Mouse (Mus musculus): ENCODE measurements around the gene Gm2956.
"Not testable (repeated sequence)": the region's sequence is repeated elsewhere in the genome, so short reads cannot be mapped to it uniquely, and the experiment has no call there.

The Gm2956 gene

DNA sequence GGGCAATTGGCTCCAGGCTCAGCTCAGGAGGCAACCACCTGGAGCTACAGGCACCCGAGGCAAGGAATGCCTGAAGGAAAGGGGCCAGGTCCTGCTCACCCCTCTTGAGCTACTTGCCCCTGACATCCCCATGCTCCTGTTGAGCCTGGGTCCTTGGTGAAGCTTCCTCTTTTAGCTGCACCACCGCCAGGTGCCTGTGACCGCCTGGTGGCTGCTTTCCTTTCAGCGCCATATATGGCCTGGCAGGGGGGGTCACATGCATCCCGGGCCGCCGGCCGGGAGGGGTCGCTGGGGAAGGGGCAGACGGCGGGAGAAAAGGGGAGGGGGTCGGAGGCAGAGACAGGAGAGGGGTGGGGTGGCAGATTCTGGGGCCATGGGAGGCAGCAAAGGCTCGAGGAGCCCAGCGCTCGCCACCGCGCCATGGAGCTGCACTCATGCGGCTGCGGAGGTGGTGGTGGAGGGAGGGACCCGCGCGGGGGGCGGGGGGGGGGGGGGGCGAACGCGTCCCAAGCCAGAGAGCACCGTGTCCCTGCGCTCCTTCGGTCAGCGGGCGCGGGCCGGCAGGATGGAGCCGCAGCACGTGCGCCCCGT, at the start of gene Gm2956:
Gene Gm2956 (plus strand): TSS at position 541 of the 591 bp plus-strand sequence.
- in situ Hi-C loops (cut with MseI, MboI) = not testable (repeated sequence)

DNA sequence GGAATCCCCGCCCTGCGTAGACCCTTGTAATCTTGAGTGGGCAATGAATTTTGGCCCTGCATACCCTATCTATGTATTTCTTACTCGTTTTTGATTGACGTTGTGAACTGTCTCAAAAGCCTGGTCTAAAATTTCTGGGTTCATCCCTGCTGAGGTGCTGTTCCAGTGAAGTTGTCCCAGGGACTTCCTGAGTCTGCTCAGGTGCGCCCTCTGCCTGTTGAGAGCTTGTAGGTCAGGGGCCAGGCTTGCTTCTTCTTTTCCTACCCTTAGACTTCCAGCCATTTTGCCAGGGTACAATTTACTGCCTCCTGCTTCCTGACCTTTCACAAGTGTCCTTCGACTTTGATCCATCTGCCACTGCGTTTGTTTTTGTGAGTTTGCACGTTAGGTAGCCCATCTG, 979 bp downstream of the Gm2956 start:
- in situ Hi-C loops (cut with MseI, MboI) = not testable (repeated sequence)

DNA sequence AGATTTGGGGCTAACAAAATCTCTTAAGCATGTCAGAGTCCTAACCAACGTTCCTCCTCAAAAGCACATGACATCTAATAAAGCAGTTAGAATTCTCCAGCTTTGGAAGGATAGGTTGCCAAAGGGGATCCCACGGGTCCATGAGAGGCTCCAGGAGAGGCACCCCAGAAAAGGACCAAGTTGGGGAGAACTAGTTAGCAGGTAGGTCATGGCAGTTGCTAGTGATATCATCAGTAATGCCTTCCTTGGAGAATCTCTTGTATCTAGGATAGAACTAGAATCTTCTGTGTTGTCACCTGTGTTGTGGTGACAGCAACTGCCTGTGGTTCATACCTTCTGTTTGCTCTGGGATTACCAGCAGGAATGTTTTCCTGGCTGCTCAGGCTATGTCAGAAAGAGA, 62.4 kb downstream of the Gm2956 start, which contains the start of gene Gm10413:
Gene Gm10413 (plus strand): TSS at position 301 of the 400 bp plus-strand sequence.
- in situ Hi-C loops (cut with MseI, MboI) = not testable (repeated sequence)

All from mouse trophoblast stem cell (cell line).